Mouse (Mus musculus) embryonic fibroblast, embryonic 13.5 days (primary cell): ENCODE measurements around the gene Klhdc8b.

Source experiments
- CTCF ChIP-seq: IDR thresholded peaks from 2 replicates; pipeline ENCODE4 v1.5.1; 2011; ENCODE audit warnings: mild to moderate bottlenecking, control low read depth, low read length, moderate library complexity, borderline replicate concordance; ENCODE audit not compliant: insufficient read depth
- POLR2A ChIP-seq: IDR thresholded peaks from 2 replicates; pipeline ENCODE4 v1.6.1; 2011; ENCODE audit warnings: low read depth, mild to moderate bottlenecking, control low read depth, low read length, moderate library complexity

DNA sequence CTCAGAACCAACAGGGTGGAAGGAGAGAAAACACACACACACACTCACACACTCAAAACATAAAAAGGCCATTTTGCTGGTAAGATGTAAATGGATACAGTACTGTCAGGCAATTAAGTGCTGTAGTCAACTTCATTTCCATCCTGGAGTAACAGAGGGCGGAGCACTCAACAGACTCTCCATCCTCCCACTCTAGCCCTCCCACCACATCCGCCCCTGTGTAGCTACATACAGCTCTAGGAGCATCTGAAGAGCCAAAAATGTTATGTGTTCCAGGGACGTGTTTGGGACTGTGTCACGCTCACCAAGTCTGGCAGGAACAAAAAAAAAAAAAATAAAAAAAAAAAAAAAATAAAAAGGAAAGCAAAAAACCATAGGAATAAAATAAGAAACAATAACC lies 58.3 kb downstream of the Klhdc8b start:
- TF ChIP-seq POLR2A, result no peak
- no peak for TF ChIP-seq CTCF
